Mouse (Mus musculus): Measurements from ENCODE around the gene Cyfip1. TPM values are rescaled to one million over a fixed set of nuclear protein-coding genes. Genes with fewer than 3 reads are reported as not detected.

The Cyfip1 gene
- polyA plus RNA-seq, 1 experiment from 2014 or later = 118 TPM

GRCm38 (mm10) chr7:55857729-55858128, 16.2 kb downstream of the Cyfip1 start:
- no peaks in the 10 kb centered on the region for H3K4me1 ChIP-seq (ENCODE audit: control insufficient read depth, insufficient read depth, low read length)
- DNase-seq (ENCODE audit: low spot score) = no peak
- 89% methylated on average over 2 of the region's 2 CpGs for WGBS
- no peak overlapping the region for H3K4me2 ChIP-seq (ENCODE audit: low read depth, severe bottlenecking)
- H3K36me3 ChIP-seq (ENCODE audit: control insufficient read depth, insufficient read depth, low read length) = no peaks in the 10 kb centered on the region; the same call in 1 of the 2 replicates
- ATAC-seq (ENCODE audit: insufficient number of reproducible peaks, low FRiP score, low TSS enrichment, low read depth) = no peak
- no peak overlapping the region for H3K4me3 ChIP-seq (ENCODE audit: low read depth, low read length)
- H3K9me3 ChIP-seq (ENCODE audit: control insufficient read depth, low read length) = no peaks in the 10 kb centered on the region
- no peaks in the 10 kb centered on the region for H3K27me3 ChIP-seq (ENCODE audit: control insufficient read depth, insufficient read depth, low read length)
- H3K9ac ChIP-seq (ENCODE audit: low read length) = no peak overlapping the region
- H3K27ac ChIP-seq (replicated peaks; ENCODE audit: low read depth, low read length) = no peak overlapping the region

- no peaks in the 10 kb centered on the region for H3K4me1 ChIP-seq (ENCODE audit: control insufficient read depth, insufficient read depth, low read length)
- H3K4me3 ChIP-seq (ENCODE audit: low read depth, low read length) = no peak overlapping the region
- no peaks in the 10 kb centered on the region for H3K27me3 ChIP-seq (ENCODE audit: control insufficient read depth, insufficient read depth, low read length)
- 91% methylated on average over 3 of the region's 3 CpGs for WGBS
- no peak overlapping the region for H3K27ac ChIP-seq (replicated peaks; ENCODE audit: low read depth, low read length)
- no peaks in the 10 kb centered on the region; the same call in 1 of the 2 replicates for H3K36me3 ChIP-seq (ENCODE audit: control insufficient read depth, insufficient read depth, low read length)
- DNase-seq (ENCODE audit: low spot score) (no peak), ATAC-seq (ENCODE audit: insufficient number of reproducible peaks, low FRiP score, low TSS enrichment, low read depth) (no peak)
- H3K4me2 ChIP-seq (ENCODE audit: low read depth, severe bottlenecking) = no peak overlapping the region
- no peak overlapping the region for H3K9ac ChIP-seq (ENCODE audit: low read length)
- no peaks in the 10 kb centered on the region for H3K9me3 ChIP-seq (ENCODE audit: control insufficient read depth, low read length)
These were observed 17.4 kb downstream of the Cyfip1 start for GRCm38 (mm10) chr7:55858836-55859517.

- WGBS = 89% methylated on average over 2 of the region's 2 CpGs
- Histone ChIP-seq H3K4me1 (ENCODE audit: control insufficient read depth, insufficient read depth, low read length) (no peaks in the 10 kb centered on the region), H3K36me3 (ENCODE audit: control insufficient read depth, insufficient read depth, low read length) (no peaks in the 10 kb centered on the region; the same call in 1 of the 2 replicates), H3K4me3 (ENCODE audit: low read depth, low read length) (no peak overlapping the region), H3K9me3 (ENCODE audit: control insufficient read depth, low read length) (no peaks in the 10 kb centered on the region), H3K27me3 (ENCODE audit: control insufficient read depth, insufficient read depth, low read length) (no peaks in the 10 kb centered on the region), H3K27ac (replicated peaks; ENCODE audit: low read depth, low read length) (no peak overlapping the region), H3K9ac (ENCODE audit: low read length) (no peak overlapping the region), H3K4me2 (ENCODE audit: low read depth, severe bottlenecking) (no peak overlapping the region)
- no peak for ATAC-seq (ENCODE audit: insufficient number of reproducible peaks, low FRiP score, low TSS enrichment, low read depth)
- no peak for DNase-seq (ENCODE audit: low spot score)
These were observed 17.9 kb downstream of the Cyfip1 start for GRCm38 (mm10) chr7:55859518-55859872.

- ATAC-seq (ENCODE audit: insufficient number of reproducible peaks, low FRiP score, low TSS enrichment, low read depth) (no peak), DNase-seq (ENCODE audit: low spot score) (no peak)
- Histone ChIP-seq H3K4me3 (ENCODE audit: low read depth, low read length) (no peak overlapping the region), H3K27me3 (ENCODE audit: control insufficient read depth, insufficient read depth, low read length) (no peaks in the 10 kb centered on the region), H3K9me3 (ENCODE audit: control insufficient read depth, low read length) (no peaks in the 10 kb centered on the region), H3K4me2 (ENCODE audit: low read depth, severe bottlenecking) (no peak overlapping the region), H3K36me3 (ENCODE audit: control insufficient read depth, insufficient read depth, low read length) (no peaks in the 10 kb centered on the region; the same call in 1 of the 2 replicates), H3K27ac (replicated peaks; ENCODE audit: low read depth, low read length) (no peak overlapping the region), H3K9ac (ENCODE audit: low read length) (no peak overlapping the region), H3K4me1 (ENCODE audit: control insufficient read depth, insufficient read depth, low read length) (no peaks in the 10 kb centered on the region)
- 97% methylated on average over 6 of the region's 6 CpGs for WGBS
These were observed 18.4 kb downstream of the Cyfip1 start for GRCm38 (mm10) chr7:55859956-55860355.

DNA sequence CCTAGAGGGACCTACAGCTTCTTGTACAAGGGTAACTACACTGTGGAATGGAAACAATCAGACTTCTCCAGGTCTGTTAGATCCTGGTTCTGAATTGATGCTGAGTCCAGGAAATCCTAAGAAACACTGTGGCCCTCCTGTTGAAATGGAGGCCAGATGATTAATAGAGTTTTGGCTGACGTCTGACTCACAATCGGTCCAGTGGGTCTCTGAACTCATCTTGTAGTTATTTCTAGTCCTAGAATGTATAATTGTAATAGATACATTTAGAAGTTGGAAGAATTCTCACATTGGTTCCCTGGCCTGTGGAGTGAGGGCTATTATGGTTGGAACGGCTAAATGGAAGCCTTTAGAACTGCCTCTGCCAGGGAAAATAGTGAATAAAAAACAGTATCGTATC, 19.6 kb downstream of the Cyfip1 start:
- no peak for DNase-seq (ENCODE audit: low spot score)
- H3K4me2 ChIP-seq (ENCODE audit: low read depth, severe bottlenecking) = no peak overlapping the region
- H3K4me3 ChIP-seq (ENCODE audit: low read depth, low read length) = no peak overlapping the region
- no peaks in the 10 kb centered on the region for H3K4me1 ChIP-seq (ENCODE audit: control insufficient read depth, insufficient read depth, low read length)
- no peak for ATAC-seq (ENCODE audit: insufficient number of reproducible peaks, low FRiP score, low TSS enrichment, low read depth)
- H3K9me3 ChIP-seq (ENCODE audit: control insufficient read depth, low read length) = no peaks in the 10 kb centered on the region
- no peak overlapping the region for H3K9ac ChIP-seq (ENCODE audit: low read length)
- H3K27ac ChIP-seq (replicated peaks; ENCODE audit: low read depth, low read length) = no peak overlapping the region
- H3K27me3 ChIP-seq (ENCODE audit: control insufficient read depth, insufficient read depth, low read length) = no peaks in the 10 kb centered on the region
- 94% methylated on average over 4 of the region's 4 CpGs for WGBS
- H3K36me3 ChIP-seq (ENCODE audit: control insufficient read depth, insufficient read depth, low read length) = no peaks in the 10 kb centered on the region; the same call in 1 of the 2 replicates

DNA sequence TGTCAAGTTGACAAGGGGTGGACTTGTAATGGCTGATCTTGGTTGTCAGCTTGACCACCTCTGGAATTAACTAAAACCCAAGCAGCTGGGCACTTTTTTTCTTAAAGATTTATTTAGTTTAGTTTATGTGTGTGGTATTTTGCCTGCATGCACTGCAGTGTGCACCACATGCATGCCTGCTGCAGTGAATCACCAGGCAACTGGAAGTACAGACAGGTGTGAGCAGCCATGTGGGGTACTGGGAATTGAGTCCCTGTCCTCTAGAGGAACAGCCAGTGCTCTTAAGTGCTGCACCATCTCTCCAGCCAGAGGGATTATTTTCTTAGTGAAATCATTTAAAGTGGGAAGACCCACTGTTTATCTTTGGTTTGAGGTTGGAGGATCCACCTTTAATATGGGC, 23.5 kb downstream of the Cyfip1 start:
- ATAC-seq (ENCODE audit: insufficient number of reproducible peaks, low FRiP score, low TSS enrichment, low read depth) = no peak

DNA sequence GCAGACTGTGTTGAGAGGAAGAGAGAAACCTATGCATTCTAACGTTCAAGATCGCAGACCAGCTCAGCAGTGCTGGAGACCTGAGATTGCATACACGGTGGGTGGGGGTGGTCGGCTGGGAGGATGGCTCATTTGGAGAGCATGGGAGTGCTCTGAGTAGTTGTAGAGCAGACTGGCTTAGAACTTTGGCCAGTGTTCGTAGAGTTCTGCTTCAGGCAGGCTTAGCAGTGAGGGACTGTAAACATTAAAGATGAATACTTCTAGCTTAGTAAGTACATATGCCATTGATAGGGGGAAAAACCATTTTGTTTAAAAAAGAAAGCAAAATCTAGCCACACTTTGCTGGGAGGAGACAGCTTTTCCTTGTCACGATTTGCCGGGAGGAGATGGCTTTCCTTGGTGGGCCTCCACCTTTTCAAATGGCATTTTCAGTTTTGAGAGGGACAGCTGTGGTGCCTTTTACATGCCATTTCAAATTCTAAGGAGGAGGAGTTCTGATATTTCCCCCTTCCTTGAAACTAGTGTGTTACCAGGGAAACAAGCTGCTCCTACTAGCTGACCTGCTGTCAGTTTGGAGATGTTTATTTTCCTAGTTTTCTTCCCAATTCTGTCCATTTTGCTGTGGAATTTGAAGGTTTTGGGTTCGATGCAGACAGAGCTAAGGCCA, 24.3 kb downstream of the Cyfip1 start:
- no peaks in the 10 kb centered on the region for H3K36me3 ChIP-seq (ENCODE audit: control insufficient read depth, insufficient read depth, low read length)
- no peak overlapping the region for H3K27ac ChIP-seq (replicated peaks; ENCODE audit: low read depth, low read length)
- H3K9ac ChIP-seq (ENCODE audit: low read length) = no peak overlapping the region
- no peaks in the 10 kb centered on the region for H3K9me3 ChIP-seq (ENCODE audit: control insufficient read depth, low read length)
- H3K4me2 ChIP-seq (ENCODE audit: low read depth, severe bottlenecking) = no peak overlapping the region
- no peaks in the 10 kb centered on the region for H3K4me1 ChIP-seq (ENCODE audit: control insufficient read depth, insufficient read depth, low read length)
- no peaks in the 10 kb centered on the region for H3K27me3 ChIP-seq (ENCODE audit: control insufficient read depth, insufficient read depth, low read length)
- H3K4me3 ChIP-seq (ENCODE audit: low read depth, low read length) = no peak overlapping the region
- ATAC-seq (ENCODE audit: insufficient number of reproducible peaks, low FRiP score, low TSS enrichment, low read depth) = no peak
- 81% methylated on average over 8 of the region's 8 CpGs for WGBS
- DNase-seq (ENCODE audit: low spot score) = no peak

More for the DNA sequence above, 23.5 kb downstream of the Cyfip1 start:
- Histone ChIP-seq H3K4me1 (ENCODE audit: control insufficient read depth, insufficient read depth, low read length) (no peaks in the 10 kb centered on the region), H3K36me3 (ENCODE audit: control insufficient read depth, insufficient read depth, low read length) (no peaks in the 10 kb centered on the region), H3K27ac (replicated peaks; ENCODE audit: low read depth, low read length) (no peak overlapping the region), H3K4me3 (ENCODE audit: low read depth, low read length) (no peak overlapping the region), H3K9me3 (ENCODE audit: control insufficient read depth, low read length) (no peaks in the 10 kb centered on the region), H3K4me2 (ENCODE audit: low read depth, severe bottlenecking) (no peak overlapping the region), H3K9ac (ENCODE audit: low read length) (no peak overlapping the region), H3K27me3 (ENCODE audit: control insufficient read depth, insufficient read depth, low read length) (no peaks in the 10 kb centered on the region)
- no peak for DNase-seq (ENCODE audit: low spot score)

GRCm38 (mm10) chr7:55868247-55868646, 26.7 kb downstream of the Cyfip1 start:
- ATAC-seq (ENCODE audit: insufficient number of reproducible peaks, low FRiP score, low TSS enrichment, low read depth) (no peak), DNase-seq (ENCODE audit: low spot score) (no peak)
- Histone ChIP-seq H3K4me1 (ENCODE audit: control insufficient read depth, insufficient read depth, low read length) (no peaks in the 10 kb centered on the region), H3K9ac (ENCODE audit: low read length) (no peak overlapping the region), H3K4me3 (ENCODE audit: low read depth, low read length) (no peak overlapping the region), H3K27me3 (ENCODE audit: control insufficient read depth, insufficient read depth, low read length) (no peaks in the 10 kb centered on the region), H3K9me3 (ENCODE audit: control insufficient read depth, low read length) (no peaks in the 10 kb centered on the region), H3K36me3 (ENCODE audit: control insufficient read depth, insufficient read depth, low read length) (no peaks in the 10 kb centered on the region; the same call in 1 of the 2 replicates), H3K4me2 (ENCODE audit: low read depth, severe bottlenecking) (no peak overlapping the region), H3K27ac (replicated peaks; ENCODE audit: low read depth, low read length) (no peak overlapping the region)
- 84% methylated on average over 7 of the region's 7 CpGs for WGBS

All from limb, embryonic 11.5 days (tissue).